Mouse (Mus musculus) stomach, embryonic 16.5 days (tissue): Measurements from ENCODE around the gene Sdr9c7. TPM values are rescaled to one million over a fixed set of nuclear protein-coding genes. Genes with fewer than 3 reads are reported as not detected.
"Not testable (repeated sequence)": the region's sequence is repeated elsewhere in the genome, so short reads cannot be mapped to it uniquely, and the experiment has no call there.

Experiments
- ATAC-seq: fragments of 200-750 bp; cut with Nextera tagmentation; 2 replicates; pipeline ENCODE4 v1.8.0; 2017; ENCODE audit warnings: moderate number of reproducible peaks, moderate TSS enrichment; ENCODE audit not compliant: insufficient read depth, low FRiP score
- H3K27ac ChIP-seq: fragments of 300-500 bp; sonication (generic); 2 replicates; pipeline ENCODE4 v1.5.1; 2014; ENCODE audit warnings: low read length
- H3K27me3 ChIP-seq: fragments of 300-500 bp; sonication (generic); 2 replicates; pipeline ENCODE4 v1.6.1; 2014; ENCODE audit warnings: low read length, control low read depth, mixed read lengths; ENCODE audit not compliant: control insufficient read depth, insufficient read depth
- H3K36me3 ChIP-seq: fragments of 300-500 bp; sonication (generic); 2 replicates; pipeline ENCODE4 v1.6.1; 2014; ENCODE audit warnings: low read length; ENCODE audit not compliant: control insufficient read depth, insufficient read depth
- H3K4me1 ChIP-seq: fragments of 300-500 bp; sonication (generic); 2 replicates; pipeline ENCODE4 v1.6.1; 2014; ENCODE audit warnings: low read length, control low read depth, mixed read lengths; ENCODE audit not compliant: control insufficient read depth, insufficient read depth
- H3K4me2 ChIP-seq: fragments of 300-500 bp; sonication (generic); 2 replicates; pipeline ENCODE4 v1.6.1; 2014; ENCODE audit warnings: low read depth, low read length, mixed read lengths
- H3K4me3 ChIP-seq: fragments of 300-500 bp; sonication (generic); replicated peaks from 2 replicates; pipeline ENCODE4 v1.5.1; 2014; ENCODE audit warnings: mild to moderate bottlenecking, low read length
- H3K9ac ChIP-seq: fragments of 300-500 bp; sonication (generic); 2 replicates; pipeline ENCODE4 v1.6.1; 2014; ENCODE audit warnings: low read length
- H3K9me3 ChIP-seq: fragments of 300-500 bp; sonication (generic); replicated peaks from 2 replicates; pipeline ENCODE4 v1.6.1; 2016; ENCODE audit warnings: low read length, control low read depth; ENCODE audit not compliant: control insufficient read depth
- WGBS: fragments of 180-500 bp; shearing (Covaris S2); extraction: QIAGEN DNeasy Blood & Tissue Kit; methylation state at CpG from one replicate; pipeline ENCODE4 v1.1.7; 2014; 5-methylcytosine and 5-hydroxymethylcytosine counted together
- polyA plus RNA-seq: library from polyadenylated mRNA; unstranded; fragments of >200 nt; fragmentation: Nextera tagmentation; extraction: Ambion mirVana; gene quantifications from 2 replicates; pipeline ENCODE4 v1.2.1, GENCODE M21; 2015

The Sdr9c7 gene
- polyA plus RNA-seq, 1 experiment from 2014 or later = 4.4 TPM

GRCm38 (mm10) chr10:127881041-127881440, 17.3 kb upstream of the Sdr9c7 start:
- ATAC-seq = no peak
- no peak overlapping the region for H3K4me3 ChIP-seq
- no peaks in the 10 kb centered on the region for H3K27me3 ChIP-seq
- no peaks in the 10 kb centered on the region for H3K9me3 ChIP-seq
- WGBS = 86% methylated on average over 4 of the region's 4 CpGs
- H3K27ac ChIP-seq = no peak overlapping the region
- 0 out of 2 replicates have a peak, but pooled peaks cover 6% of the 10 kb centered on the region for H3K4me1 ChIP-seq
- no peaks in the 10 kb centered on the region for H3K36me3 ChIP-seq
- H3K4me2 ChIP-seq = no peak overlapping the region
- H3K9ac ChIP-seq = no peak overlapping the region

- Histone ChIP-seq H3K27me3 (no peaks in the 10 kb centered on the region), H3K27ac (no peak overlapping the region), H3K9ac (no peak overlapping the region), H3K4me3 (no peak overlapping the region), H3K9me3 (no peaks in the 10 kb centered on the region), H3K4me1 (no peaks in the 10 kb centered on the region), H3K36me3 (no peaks in the 10 kb centered on the region), H3K4me2 (no peak overlapping the region)
- WGBS = 82% methylated on average over 1 of the region's 1 CpGs
- no peak for ATAC-seq
Observed at GRCm38 (mm10) chr10:127886551-127886950, 11.8 kb upstream of the Sdr9c7 start.

GRCm38 (mm10) chr10:127886971-127887370, 11.3 kb upstream of the Sdr9c7 start:
- Histone ChIP-seq H3K4me3 (no peak overlapping the region), H3K4me1 (no peaks in the 10 kb centered on the region), H3K27me3 (no peaks in the 10 kb centered on the region), H3K27ac (no peak overlapping the region), H3K9me3 (no peaks in the 10 kb centered on the region), H3K36me3 (no peaks in the 10 kb centered on the region), H3K4me2 (no peak overlapping the region), H3K9ac (no peak overlapping the region)
- WGBS = 77% methylated on average over 4 of the region's 4 CpGs
- no peak for ATAC-seq

GRCm38 (mm10) chr10:127888605-127889004, 9.7 kb upstream of the Sdr9c7 start, which contains the start of gene Rdh7:
TSS of gene Rdh7 (minus strand) at chr10:127888817.
- ATAC-seq = no peak
- H3K27ac ChIP-seq = no peak within 1 kb of the TSS

GRCm38 (mm10) chr10:127891481-127891880, 6.8 kb upstream of the Sdr9c7 start:
- Histone ChIP-seq H3K4me3 (no peak overlapping the region), H3K27me3 (no peaks in the 10 kb centered on the region), H3K4me1 (no peaks in the 10 kb centered on the region; the same call in 1 of the 2 replicates), H3K27ac (no peak overlapping the region), H3K9me3 (no peaks in the 10 kb centered on the region), H3K36me3 (no peaks in the 10 kb centered on the region), H3K4me2 (no peak overlapping the region), H3K9ac (no peak overlapping the region)
- no peak for ATAC-seq
- 81% methylated on average over 1 of the region's 1 CpGs for WGBS

More at GRCm38 (mm10) chr10:127888605-127889004, 9.7 kb upstream of the Sdr9c7 start, which contains the start of gene Rdh7:
- Histone ChIP-seq H3K36me3 (no peaks in the 10 kb centered on the region), H3K4me3 (no peak within 1 kb of the TSS), H3K9ac (no peak within 1 kb of the TSS), H3K9me3 (no peaks in the 10 kb centered on the region), H3K27me3 (no peaks in the 10 kb centered on the region), H3K4me1 (no peaks in the 10 kb centered on the region; the same call in 1 of the 2 replicates), H3K4me2 (no peak within 1 kb of the TSS)

- H3K9me3 ChIP-seq, H3K4me1 ChIP-seq, H3K4me3 ChIP-seq, H3K27me3 ChIP-seq, H3K9ac ChIP-seq, H3K4me2 ChIP-seq, H3K36me3 ChIP-seq: not testable (repeated sequence)
- peak; percentile 89 for ATAC-seq
- 44% methylated on average over 5 of the region's 5 CpGs for WGBS
- H3K27ac ChIP-seq = peak overlapping the region; percentile 73
Observed at GRCm38 (mm10) chr10:127893163-127894022, 4.9 kb upstream of the Sdr9c7 start.

- no peak for ATAC-seq
- no peaks in the 10 kb centered on the region for H3K9me3 ChIP-seq
- WGBS = 44% methylated on average over 5 of the region's 5 CpGs
Observed at GRCm38 (mm10) chr10:127896705-127897104, 1.6 kb upstream of the Sdr9c7 start.

GRCm38 (mm10) chr10:127897506-127897905, 812 bp upstream of the Sdr9c7 start:
- no peak for ATAC-seq

More at GRCm38 (mm10) chr10:127896705-127897104, 1.6 kb upstream of the Sdr9c7 start:
- Histone ChIP-seq H3K27me3 (no peaks in the 10 kb centered on the region), H3K27ac (no peak overlapping the region), H3K36me3 (no peaks in the 10 kb centered on the region), H3K4me3 (no peak overlapping the region), H3K9ac (no peak overlapping the region), H3K4me2 (no peak overlapping the region), H3K4me1 (no peaks in the 10 kb centered on the region; the same call in 1 of the 2 replicates)

GRCm38 (mm10) chr10:127899783-127900182, 1.5 kb downstream of the Sdr9c7 start:
- peak; percentile 52; the same call in 1 of the 2 replicates for ATAC-seq
- H3K4me1 ChIP-seq = no peaks in the 10 kb centered on the region
- H3K27me3 ChIP-seq = no peaks in the 10 kb centered on the region
- WGBS = 58% methylated on average over 5 of the region's 5 CpGs
- no peak overlapping the region for H3K4me2 ChIP-seq
- H3K4me3 ChIP-seq = no peak overlapping the region
- H3K27ac ChIP-seq = no peak overlapping the region
- H3K9me3 ChIP-seq = no peaks in the 10 kb centered on the region
- H3K36me3 ChIP-seq = no peaks in the 10 kb centered on the region
- no peak overlapping the region for H3K9ac ChIP-seq

More at GRCm38 (mm10) chr10:127897506-127897905, 812 bp upstream of the Sdr9c7 start:
- no peaks in the 10 kb centered on the region for H3K36me3 ChIP-seq
- H3K4me1 ChIP-seq = no peaks in the 10 kb centered on the region; the same call in 1 of the 2 replicates
- no peak overlapping the region for H3K4me2 ChIP-seq
- H3K27me3 ChIP-seq = no peaks in the 10 kb centered on the region
- no peak overlapping the region for H3K9ac ChIP-seq
- 66% methylated on average over 3 of the region's 3 CpGs for WGBS
- no peaks in the 10 kb centered on the region for H3K9me3 ChIP-seq
- H3K4me3 ChIP-seq = no peak overlapping the region
- H3K27ac ChIP-seq = no peak overlapping the region
